Mouse (Mus musculus): Measurements from ENCODE around the gene Pcdh18.

- TF ChIP-seq POLR2A (IDR thresholded peaks at IDR 0.05; ENCODE audit: insufficient read depth, low read length) (no peak), CTCF (IDR thresholded peaks at IDR 0.05; ENCODE audit: low read depth, low read length) (no peak)
These were observed 18.6 kb downstream of the Pcdh18 start for GRCm38 (mm10) chr3:49738531-49738930.
